Mouse (Mus musculus): ENCODE results near the gene Sag.

Gene Sag

GRCm38 (mm10) chr1:87854411-87854810 lies 50.9 kb downstream of the Sag start:
- DNase-seq (ENCODE audit: low spot score): no peak

- DNase-seq (ENCODE audit: low spot score): no peak
Observed at GRCm38 (mm10) chr1:87854851-87855251, 51.4 kb downstream of the Sag start.

GRCm38 (mm10) chr1:87855522-87855921 lies 52.0 kb downstream of the Sag start:
- no peak for DNase-seq (ENCODE audit: low spot score)

- DNase-seq (ENCODE audit: low spot score): no peak
Observed at GRCm38 (mm10) chr1:87856823-87857222, 53.3 kb downstream of the Sag start.

GRCm38 (mm10) chr1:87858031-87858430 lies 54.6 kb downstream of the Sag start:
- no peak for DNase-seq (ENCODE audit: low spot score)

- DNase-seq (ENCODE audit: low spot score): no peak
Observed at GRCm38 (mm10) chr1:87858529-87858928, 55.0 kb downstream of the Sag start.

- no peak for DNase-seq (ENCODE audit: low spot score)
Observed at GRCm38 (mm10) chr1:87863602-87864001, 60.1 kb downstream of the Sag start.

- DNase-seq (ENCODE audit: low spot score): no peak
Observed at GRCm38 (mm10) chr1:87864889-87865288, 61.4 kb downstream of the Sag start.

GRCm38 (mm10) chr1:87866672-87867071 lies 63.2 kb downstream of the Sag start:
- DNase-seq (ENCODE audit: low spot score): no peak

GRCm38 (mm10) chr1:87871546-87871945 lies 68.1 kb downstream of the Sag start:
- no peak for DNase-seq (ENCODE audit: low spot score)

- DNase-seq (ENCODE audit: low spot score): no peak
Observed at GRCm38 (mm10) chr1:87873081-87873480, 69.6 kb downstream of the Sag start.

GRCm38 (mm10) chr1:87876065-87876464 lies 72.6 kb downstream of the Sag start:
- no peak for DNase-seq (ENCODE audit: low spot score)

- DNase-seq (ENCODE audit: low spot score): no peak
Observed at GRCm38 (mm10) chr1:87877552-87878283, 74.2 kb downstream of the Sag start.

GRCm38 (mm10) chr1:87879034-87879433 lies 75.6 kb downstream of the Sag start:
- no peak for DNase-seq (ENCODE audit: low spot score)

GRCm38 (mm10) chr1:87879494-87880325 lies 76.2 kb downstream of the Sag start:
- DNase-seq (ENCODE audit: low spot score): peak; percentile 87

- DNase-seq (ENCODE audit: low spot score): no peak
Observed at GRCm38 (mm10) chr1:87880326-87880627, 76.8 kb downstream of the Sag start.

- DNase-seq (ENCODE audit: low spot score): no peak
Observed at GRCm38 (mm10) chr1:87880856-87881255, 77.4 kb downstream of the Sag start.

GRCm38 (mm10) chr1:87881726-87882125 lies 78.2 kb downstream of the Sag start:
- no peak for DNase-seq (ENCODE audit: low spot score)

- no peak for DNase-seq (ENCODE audit: low spot score)
Observed at GRCm38 (mm10) chr1:87882554-87882953, 79.1 kb downstream of the Sag start.

- DNase-seq (ENCODE audit: low spot score): no peak
Observed at GRCm38 (mm10) chr1:87890960-87891359, 87.5 kb downstream of the Sag start.

- no peak for DNase-seq (ENCODE audit: low spot score)
Observed at GRCm38 (mm10) chr1:87891634-87892033, 88.2 kb downstream of the Sag start.

GRCm38 (mm10) chr1:87892499-87892898 lies 89.0 kb downstream of the Sag start:
- DNase-seq (ENCODE audit: low spot score): no peak

GRCm38 (mm10) chr1:87893414-87893813 lies 89.9 kb downstream of the Sag start:
- DNase-seq (ENCODE audit: low spot score): no peak
